Mouse (Mus musculus) limb, embryonic 14.5 days (tissue): ENCODE measurements at regions not wholly inside any gene's neighbourhood (a gene's known extent, or its start where the extent isn't known, plus 50 kb on each side); places are given as distances from the start of the nearest gene placed in this dataset.

Source experiments
- ATAC-seq: fragments of 200-750 bp; cut with Nextera tagmentation; 2 replicates; pipeline ENCODE4 v1.8.0; 2017; ENCODE audit warnings: low read depth, moderate number of reproducible peaks, moderate TSS enrichment; ENCODE audit not compliant: low FRiP score
- DNase-seq: peaks from one replicate; pipeline ENCODE4 v3.0.0-alpha.2; 2015; ENCODE audit warnings: low spot score
- H3K27ac ChIP-seq: fragments of 300-500 bp; sonication (generic); replicated peaks from 2 replicates; pipeline ENCODE4 v1.5.1; 2014; ENCODE audit warnings: low read depth, mild to moderate bottlenecking, low read length, moderate library complexity, mixed read lengths
- H3K27me3 ChIP-seq: fragments of 300-500 bp; sonication (generic); 2 replicates; pipeline ENCODE4 v1.6.1; 2014; ENCODE audit warnings: low read length, mixed read lengths; ENCODE audit not compliant: control insufficient read depth, insufficient read depth
- H3K36me3 ChIP-seq: fragments of 300-500 bp; sonication (generic); 2 replicates; pipeline ENCODE4 v1.6.1; 2014; ENCODE audit warnings: mild to moderate bottlenecking, low read length, moderate library complexity, mixed read lengths; ENCODE audit not compliant: control insufficient read depth, insufficient read depth
- H3K4me1 ChIP-seq: fragments of 300-500 bp; sonication (generic); 2 replicates; pipeline ENCODE4 v1.6.1; 2014; ENCODE audit warnings: antibody characterized with exemption, low read length, mixed read lengths; ENCODE audit not compliant: control insufficient read depth, insufficient read depth
- H3K4me2 ChIP-seq: fragments of 300-500 bp; sonication (generic); replicated peaks from 2 replicates; pipeline ENCODE4 v1.6.1; 2014; ENCODE audit warnings: low read depth, mild to moderate bottlenecking, low read length, moderate library complexity; ENCODE audit not compliant: severe bottlenecking
- H3K4me3 ChIP-seq: fragments of 300-500 bp; sonication (generic); replicated peaks from 2 replicates; pipeline ENCODE4 v1.5.1; 2014; ENCODE audit warnings: low read length
- H3K9ac ChIP-seq: fragments of 300-500 bp; sonication (generic); 2 replicates; pipeline ENCODE4 v1.6.1; 2014; ENCODE audit warnings: mild to moderate bottlenecking, low read depth, low read length, moderate library complexity; ENCODE audit not compliant: severe bottlenecking
- H3K9me3 ChIP-seq: fragments of 300-500 bp; sonication (generic); 2 replicates; pipeline ENCODE4 v1.6.1; 2016; ENCODE audit warnings: low read length; ENCODE audit not compliant: control insufficient read depth
- POLR2A ChIP-seq: fragments of 200-500 bp; IDR thresholded peaks from 2 replicates; pipeline ENCODE4 v1.8.0; 2012; ENCODE audit warnings: inconsistent platforms, mild to moderate bottlenecking, moderate library complexity, borderline replicate concordance; ENCODE audit not compliant: insufficient read depth, insufficient read length; ENCODE audit errors: extremely low read depth
- WGBS: fragments of 180-500 bp; shearing (Covaris S2); extraction: QIAGEN DNeasy Blood & Tissue Kit; methylation state at CpG from one replicate; pipeline ENCODE4 v1.1.7; 2014; 5-methylcytosine and 5-hydroxymethylcytosine counted together

GRCm38 (mm10) chr6:139210256-139210655, 291.5 kb downstream of the Rergl start:
- Histone ChIP-seq H3K4me2 (no peak overlapping the region), H3K4me3 (no peak overlapping the region), H3K27ac (no peak overlapping the region), H3K4me1 (no peaks in the 10 kb centered on the region), H3K9ac (no peak overlapping the region), H3K9me3 (no peaks in the 10 kb centered on the region), H3K27me3 (no peaks in the 10 kb centered on the region), H3K36me3 (no peaks in the 10 kb centered on the region)
- ATAC-seq, result no peak
- WGBS, result 50% methylated on average over 2 of the region's 2 CpGs
- DNase-seq, result no peak
- TF ChIP-seq POLR2A, result no peak

DNA sequence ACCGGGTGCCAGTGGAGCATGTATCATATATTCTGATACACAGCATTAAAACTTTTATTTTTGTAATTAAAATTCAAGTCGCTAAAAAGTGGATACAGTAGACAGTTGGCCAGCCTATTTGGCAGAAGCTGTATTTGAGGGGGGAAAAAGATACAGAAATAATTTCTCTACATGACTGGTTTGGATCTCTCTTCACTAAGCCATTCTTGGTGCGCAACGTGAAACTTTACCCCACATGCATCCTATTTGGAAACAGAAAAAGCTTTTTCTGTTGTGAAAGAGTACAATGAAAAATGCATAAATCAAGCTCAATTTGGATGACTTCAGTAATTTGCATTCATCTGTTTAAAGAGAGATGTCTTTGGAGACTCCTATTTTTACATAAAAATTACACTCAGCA, 303.2 kb downstream of the Rergl start:
- no peak for TF ChIP-seq POLR2A
- no peak for ATAC-seq
- DNase-seq, result no peak
- Histone ChIP-seq H3K27ac (no peak overlapping the region), H3K27me3 (no peaks in the 10 kb centered on the region), H3K4me3 (no peak overlapping the region), H3K36me3 (no peaks in the 10 kb centered on the region), H3K4me2 (no peak overlapping the region), H3K9me3 (no peaks in the 10 kb centered on the region), H3K9ac (no peak overlapping the region), H3K4me1 (no peaks in the 10 kb centered on the region)
- WGBS, result 80% methylated on average over 4 of the region's 4 CpGs

DNA sequence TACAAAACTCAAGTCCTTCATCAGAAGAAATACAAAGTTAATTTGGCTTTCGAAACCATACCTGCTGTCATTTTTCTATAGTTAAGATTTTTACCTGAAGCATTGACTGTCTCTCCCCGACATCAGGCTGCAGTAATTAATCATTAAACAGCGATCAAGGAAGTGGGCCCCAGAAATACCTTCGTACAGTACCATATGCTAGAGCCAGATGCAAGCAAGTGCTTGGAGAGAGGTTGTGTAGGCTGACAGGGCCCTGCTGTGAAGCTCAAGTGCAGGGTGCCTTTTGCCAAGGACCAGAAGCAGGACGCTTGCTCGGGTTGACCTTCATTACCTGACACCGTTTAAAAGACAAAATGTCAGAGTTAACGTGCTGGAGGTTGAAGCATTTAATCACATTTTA, 315.3 kb downstream of the Rergl start:
- Histone ChIP-seq H3K4me1 (no peaks in the 10 kb centered on the region), H3K9ac (no peak overlapping the region), H3K4me3 (no peak overlapping the region), H3K4me2 (no peak overlapping the region), H3K9me3 (no peaks in the 10 kb centered on the region), H3K36me3 (no peaks in the 10 kb centered on the region), H3K27ac (no peak overlapping the region), H3K27me3 (no peaks in the 10 kb centered on the region)
- ATAC-seq, result no peak
- DNase-seq, result no peak
- 49% methylated on average over 8 of the region's 8 CpGs for WGBS
- TF ChIP-seq POLR2A, result no peak

GRCm38 (mm10) chr6:139160352-139160751, 341.4 kb downstream of the Rergl start:
- no peaks in the 10 kb centered on the region for H3K36me3 ChIP-seq
- H3K9ac ChIP-seq, result no peak overlapping the region
- H3K4me3 ChIP-seq, result no peak overlapping the region
- H3K4me2 ChIP-seq, result no peak overlapping the region
- ATAC-seq, result no peak
- TF ChIP-seq POLR2A, result no peak
- no peaks in the 10 kb centered on the region for H3K9me3 ChIP-seq
- H3K27ac ChIP-seq, result no peak overlapping the region
- H3K27me3 ChIP-seq, result no peaks in the 10 kb centered on the region
- no peaks in the 10 kb centered on the region for H3K4me1 ChIP-seq
- 89% methylated on average over 6 of the region's 6 CpGs for WGBS
- no peak for DNase-seq

- Histone ChIP-seq H3K4me1 (no peaks in the 10 kb centered on the region), H3K36me3 (no peaks in the 10 kb centered on the region), H3K27me3 (no peaks in the 10 kb centered on the region), H3K27ac (no peak overlapping the region), H3K4me2 (no peak overlapping the region), H3K9ac (no peak overlapping the region), H3K4me3 (no peak overlapping the region), H3K9me3 (no peaks in the 10 kb centered on the region)
- 76% methylated on average over 4 of the region's 4 CpGs for WGBS
- no peak for DNase-seq
- no peak; the same call in 1 of the 2 replicates for ATAC-seq
- no peak for TF ChIP-seq POLR2A
Measured at GRCm38 (mm10) chr6:139159741-139160140, 342.0 kb downstream of the Rergl start.

GRCm38 (mm10) chr6:139154802-139155201, 347.0 kb downstream of the Rergl start:
- DNase-seq (no peak), ATAC-seq (no peak)
- Histone ChIP-seq H3K9me3 (no peaks in the 10 kb centered on the region), H3K4me2 (no peak overlapping the region), H3K9ac (no peak overlapping the region), H3K27ac (no peak overlapping the region), H3K27me3 (no peaks in the 10 kb centered on the region), H3K4me1 (no peaks in the 10 kb centered on the region), H3K36me3 (no peaks in the 10 kb centered on the region), H3K4me3 (no peak overlapping the region)
- 81% methylated on average over 1 of the region's 1 CpGs for WGBS
- TF ChIP-seq POLR2A, result no peak
